Mouse (Mus musculus): ENCODE measurements around the gene Ubac1. TPM values are rescaled to one million over a fixed set of nuclear protein-coding genes. Genes with fewer than 3 reads are reported as not detected.

Gene Ubac1
- polyA plus RNA-seq, 1 experiment = 62.4 TPM

DNA sequence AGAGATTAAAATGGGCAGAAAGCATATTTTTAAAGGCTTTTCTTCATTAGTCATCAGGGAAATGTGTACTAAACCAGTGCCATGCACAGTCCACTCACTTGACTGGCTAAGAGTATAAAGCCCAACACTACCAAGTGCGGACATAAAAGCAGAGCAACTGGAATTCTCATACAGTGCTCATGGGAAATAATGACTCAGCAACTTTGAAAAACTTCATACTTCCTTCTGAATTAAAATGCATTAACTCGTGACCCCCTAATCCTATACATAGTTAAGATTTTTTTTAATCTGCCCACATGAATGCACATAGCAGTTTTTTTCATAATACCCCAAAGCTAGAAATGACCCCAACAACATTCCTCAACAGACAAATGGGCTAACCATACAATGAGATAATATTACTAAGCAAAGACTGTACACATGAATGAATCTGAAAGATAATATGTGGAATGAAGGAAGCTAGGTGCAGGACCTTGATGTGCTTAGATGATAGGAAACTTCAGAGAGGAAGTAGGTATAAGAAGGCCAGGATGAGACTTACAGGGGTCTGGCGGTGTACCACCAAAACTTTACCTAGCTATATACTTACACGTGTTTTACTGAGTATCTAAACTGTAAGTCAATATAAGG, 46.3 kb downstream of the Ubac1 start:
- no peak for DNase-seq (ENCODE audit: low spot score)

DNA sequence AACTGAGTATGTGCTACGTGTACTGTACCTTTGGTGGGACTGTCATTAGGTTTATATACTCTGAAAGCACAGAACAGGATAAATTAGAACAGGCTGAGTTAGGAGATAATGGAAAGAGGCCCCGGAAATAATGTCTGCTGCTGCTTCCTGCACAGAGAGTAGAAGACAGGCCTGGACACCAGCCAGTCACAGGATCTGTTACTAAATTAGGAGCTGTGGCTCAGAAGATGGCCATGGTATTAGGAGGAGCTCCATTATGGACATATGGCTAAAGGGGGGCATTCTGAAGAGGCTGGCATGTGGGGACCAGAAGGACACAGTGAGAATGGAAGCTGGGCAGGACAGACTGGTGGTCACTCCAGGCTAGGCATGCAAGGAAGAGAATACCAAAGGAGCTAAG, 51.1 kb downstream of the Ubac1 start:
- no peak for DNase-seq (ENCODE audit: low spot score)

DNA sequence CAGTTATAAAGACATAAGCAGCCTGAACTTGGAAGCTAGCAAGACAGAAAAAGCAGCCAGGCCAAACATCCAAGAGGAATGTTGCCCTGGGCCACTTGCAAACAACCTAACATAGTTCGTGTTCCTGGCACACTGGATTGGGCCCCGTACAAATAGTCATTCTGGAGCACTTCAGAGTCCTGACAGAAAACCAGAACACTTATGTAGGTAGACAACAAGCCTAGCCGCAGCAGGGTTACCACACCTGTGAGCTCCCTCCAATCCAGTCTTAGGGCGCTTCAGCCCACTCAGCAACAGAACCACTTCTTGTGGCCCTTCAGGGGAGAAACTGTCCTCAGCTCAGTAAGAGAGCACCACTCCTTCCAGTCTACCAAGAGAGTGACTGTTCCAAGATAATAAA, 52.2 kb downstream of the Ubac1 start:
- DNase-seq (ENCODE audit: low spot score) = no peak

DNA sequence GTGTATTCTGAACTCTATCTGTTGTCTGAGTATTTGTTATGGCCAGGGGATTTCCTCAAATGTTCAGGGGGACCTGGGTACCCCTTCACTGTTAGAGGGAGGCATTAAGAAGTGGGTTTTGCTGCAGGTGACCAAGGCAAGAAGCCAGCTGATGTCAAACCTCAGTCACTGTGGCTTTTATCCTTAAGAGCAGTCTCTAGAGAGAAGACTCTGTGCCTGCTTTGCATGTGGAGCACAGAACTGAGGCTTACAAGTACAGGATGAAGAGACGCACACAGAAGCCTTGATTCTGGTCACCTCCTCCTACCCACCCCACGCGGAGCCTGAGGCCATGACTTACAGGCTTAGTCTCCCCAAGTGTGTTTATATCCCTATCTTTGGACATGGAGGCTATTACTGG, 72.3 kb downstream of the Ubac1 start:
- DNase-seq (ENCODE audit: low spot score) = no peak

Other genes with a start within 250 kb of the Ubac1 start
- gene Lcn11, start 244.7 kb downstream of the Ubac1 start, polyA plus RNA-seq (2012; rRNA removed) = not detected in 2 replicates
- gene Gm13539, start 239.5 kb downstream of the Ubac1 start, polyA plus RNA-seq (2012; rRNA removed) = not detected in 2 replicates
- not detected in 2 replicates for gene Glt6d1, start 205.9 kb downstream of the Ubac1 start, polyA plus RNA-seq (2012; rRNA removed)
- not detected in 2 replicates for gene Lcn9, start 198.6 kb downstream of the Ubac1 start, polyA plus RNA-seq (2012; rRNA removed)
- gene Sohlh1, start 174.5 kb downstream of the Ubac1 start, polyA plus RNA-seq (2012; rRNA removed) = 0.04 TPM in 1 of 2 replicates, not detected in the other
- 6.7 and 7.4 TPM in 2 replicates for gene Kcnt1, start 158.0 kb downstream of the Ubac1 start, polyA plus RNA-seq (2012; rRNA removed)
- gene Camsap1, start 38.5 kb downstream of the Ubac1 start, polyA plus RNA-seq (2012; rRNA removed) = 7.4 and 12.4 TPM in 2 replicates
- gene Nacc2, start 101.5 kb upstream of the Ubac1 start, polyA plus RNA-seq (2012; rRNA removed) = 43.2 and 60.5 TPM in 2 replicates
- gene Lhx3, start 186.5 kb upstream of the Ubac1 start, polyA plus RNA-seq (2012; rRNA removed) = 0.03 TPM in 1 of 2 replicates, not detected in the other
- 19.1 and 20.6 TPM in 2 replicates for gene Qsox2, start 215.8 kb upstream of the Ubac1 start, polyA plus RNA-seq (2012; rRNA removed)

All from urinary bladder, adult 2 months (tissue).